Mouse (Mus musculus) left cerebral cortex, postnatal 25 days (tissue): ENCODE data around the gene Usp32. TPM values are rescaled to one million over a fixed set of nuclear protein-coding genes. Genes with fewer than 3 reads are reported as not detected.
"Not testable (repeated sequence)": the region's sequence is repeated elsewhere in the genome, so short reads cannot be mapped to it uniquely, and the experiment has no call there.

Experiments used
- DNase-seq, 2 experiments: peaks; one replicate each; pipeline ENCODE4 v3.0.0; 2022; ENCODE audit warnings: low spot score in 2 of 2, mixed read lengths in 1 of 2
- intact Hi-C: fragments of 180-260 bp; cut with DNase I; formaldehyde crosslinking; loops from one replicate; pipeline ENCODE4 v1.15.1; 2025
- total RNA-seq, 2 experiments: library from RNA; stranded (reverse); gene quantifications; 2 replicates each; pipeline ENCODE4 v1.2.3; 2021

Gene Usp32
- total RNA-seq, result 100 to 1,000 TPM; 115 to 120 TPM

GRCm38 (mm10) chr11:85139581-85140540 lies at the start of gene Usp32:
TSS of gene Usp32 (minus strand) at chr11:85140161.
- peak; percentile 97 to 98 for DNase-seq
- intact Hi-C loops, result loop anchor here (1.0 to 5.0 kb wide), 3 partner anchors 94 to 268 kb away; partner anchors contain the start of genes Ggnbp2 and Ppm1d

- no peak for DNase-seq
- intact Hi-C loops, result no loop called here
These were observed 49.1 kb upstream of the Usp32 start for GRCm38 (mm10) chr11:85189110-85189509.

- intact Hi-C loops, result no loop called here
These were observed 44.9 kb upstream of the Usp32 start for GRCm38 (mm10) chr11:85184839-85185238.

GRCm38 (mm10) chr11:85184082-85184481 lies 44.1 kb upstream of the Usp32 start:
- intact Hi-C loops, result no loop called here
- DNase-seq, result peak in 1 of 2 experiments; percentile 14

More at GRCm38 (mm10) chr11:85184839-85185238, 44.9 kb upstream of the Usp32 start:
- no peak for DNase-seq

- intact Hi-C loops, result no loop called here
- peak in 1 of 2 experiments; percentile 13 for DNase-seq
These were observed 43.4 kb upstream of the Usp32 start for GRCm38 (mm10) chr11:85183284-85183779.

GRCm38 (mm10) chr11:85182617-85183283 lies 42.8 kb upstream of the Usp32 start:
- intact Hi-C loops, result no loop called here

GRCm38 (mm10) chr11:85178413-85178812 lies 38.5 kb upstream of the Usp32 start:
- intact Hi-C loops, result no loop called here
- DNase-seq, result no peak

More at GRCm38 (mm10) chr11:85182617-85183283, 42.8 kb upstream of the Usp32 start:
- peak; percentile 62 to 66 for DNase-seq

- no peak for DNase-seq
These were observed 37.8 kb upstream of the Usp32 start for GRCm38 (mm10) chr11:85177761-85178160.

GRCm38 (mm10) chr11:85175941-85176340 lies 36.0 kb upstream of the Usp32 start:
- intact Hi-C loops, result no loop called here
- DNase-seq, result no peak

More at GRCm38 (mm10) chr11:85177761-85178160, 37.8 kb upstream of the Usp32 start:
- intact Hi-C loops, result no loop called here

- intact Hi-C loops, result loop anchor here (2.0 kb wide), 1 partner anchor 90 kb away; no protein-coding TSS in a partner anchor
- DNase-seq, result no peak
These were observed 30.9 kb upstream of the Usp32 start for GRCm38 (mm10) chr11:85170833-85171232.

- peak; percentile 85 to 89 for DNase-seq
- intact Hi-C loops, result loop anchor here (2.0 kb wide), 1 partner anchor 91 kb away; no protein-coding TSS in a partner anchor
These were observed 30.2 kb upstream of the Usp32 start, which contains the start of gene 1700125H20Rik for GRCm38 (mm10) chr11:85170058-85170740. TSS of gene 1700125H20Rik (plus strand) at chr11:85170404.

GRCm38 (mm10) chr11:85167503-85167902 lies 27.5 kb upstream of the Usp32 start:
- no peak for DNase-seq
- intact Hi-C loops, result no loop called here

GRCm38 (mm10) chr11:85164371-85164770 lies 24.4 kb upstream of the Usp32 start:
- intact Hi-C loops, result no loop called here
- DNase-seq, result no peak

- DNase-seq, intact Hi-C loops: not testable (repeated sequence)
These were observed 23.1 kb upstream of the Usp32 start for GRCm38 (mm10) chr11:85163014-85163413.

GRCm38 (mm10) chr11:85157301-85157700 lies 17.3 kb upstream of the Usp32 start:
- intact Hi-C loops, result no loop called here
- no peak for DNase-seq

- no peak for DNase-seq
- intact Hi-C loops, result no loop called here
These were observed 12.4 kb upstream of the Usp32 start for GRCm38 (mm10) chr11:85152256-85152930.

GRCm38 (mm10) chr11:85138776-85139474 lies 1.0 kb downstream of the Usp32 start:
- intact Hi-C loops, result loop anchor here (1.0 to 5.0 kb wide), 2 partner anchors 172 to 267 kb away; partner anchors contain the start of genes Ggnbp2 and Ppm1d
- peak; percentile 12 to 15 for DNase-seq

- no peak for DNase-seq
- intact Hi-C loops, result no loop called here
These were observed 8.4 kb downstream of the Usp32 start for GRCm38 (mm10) chr11:85131542-85131941.
